Mouse (Mus musculus) erythroblast, adult 5-6 weeks (primary cell): ENCODE data around the gene 4931428L18Rik. TPM values are rescaled to one million over a fixed set of nuclear protein-coding genes. Genes with fewer than 3 reads are reported as not detected.

Experiments
- ATAC-seq: replicated peaks from 2 replicates; pipeline ENCODE4 v1.8.0; 2016; ENCODE audit warnings: moderate number of reproducible peaks, mild to moderate bottlenecking, moderate TSS enrichment, inconsistent platforms; ENCODE audit not compliant: poor library complexity, low FRiP score, severe bottlenecking
- total RNA-seq, 2 experiments: library from RNA; stranded (forward) in 1 of 2; stranded (reverse) in 1 of 2; fragments of 150-400 nt in 1 of 2; fragments of 200-764, 138-1000 nt in 1 of 2; gene quantifications; 2 replicates each; pipeline versions ENCODE4 v1.2.3 to v1.2.4; 2015 to 2017; ENCODE audit warnings: low replicate concordance in 2 of 2

Gene 4931428L18Rik
- total RNA-seq (2015; ENCODE audit: low replicate concordance): not detected in 2 replicates
- not detected in 2 replicates for total RNA-seq (2017; ENCODE audit: low replicate concordance)

GRCm38 (mm10) chr1:31222564-31222963 lies at the start of gene 4931428L18Rik, which contains the start of gene Pih1d3:
TSS of gene 4931428L18Rik (minus strand) at chr1:31222684.
TSS of gene Pih1d3 (plus strand) at chr1:31222838.
- ATAC-seq: no peak

DNA sequence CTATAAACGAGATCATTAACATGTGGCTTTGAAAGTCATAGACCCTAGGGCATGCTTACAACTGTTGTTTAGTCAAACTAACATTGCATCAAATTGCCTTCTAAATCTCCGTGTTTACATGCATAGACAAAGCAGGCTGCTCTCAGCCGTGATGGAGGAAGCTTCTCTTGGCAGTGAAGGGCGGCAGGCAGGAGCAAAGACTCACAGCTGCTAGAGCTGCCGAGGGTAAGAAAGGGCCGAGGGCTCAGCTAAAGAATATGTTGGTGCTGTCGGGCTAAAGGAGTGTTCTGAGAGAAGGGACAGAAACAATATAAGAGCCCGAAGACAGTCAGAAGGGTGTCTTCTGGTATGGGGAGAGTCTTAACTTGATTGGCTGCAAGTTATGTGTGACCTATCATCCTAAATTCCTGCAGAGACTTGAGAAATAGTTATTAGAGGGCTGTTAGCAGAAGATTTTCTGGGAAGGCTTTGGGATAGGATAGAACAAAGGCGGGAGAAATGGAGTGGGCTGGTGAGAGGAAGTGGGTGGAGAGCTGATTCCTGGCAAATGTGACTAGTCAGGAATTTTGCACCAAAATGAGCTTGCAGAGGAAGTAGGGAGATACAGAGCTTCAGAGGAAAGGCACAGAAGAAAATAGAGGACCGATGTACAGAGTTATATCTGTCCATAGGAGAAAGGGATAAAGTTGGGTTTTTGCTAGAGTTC lies 37.9 kb upstream of the 4931428L18Rik start:
- ATAC-seq: no peak

DNA sequence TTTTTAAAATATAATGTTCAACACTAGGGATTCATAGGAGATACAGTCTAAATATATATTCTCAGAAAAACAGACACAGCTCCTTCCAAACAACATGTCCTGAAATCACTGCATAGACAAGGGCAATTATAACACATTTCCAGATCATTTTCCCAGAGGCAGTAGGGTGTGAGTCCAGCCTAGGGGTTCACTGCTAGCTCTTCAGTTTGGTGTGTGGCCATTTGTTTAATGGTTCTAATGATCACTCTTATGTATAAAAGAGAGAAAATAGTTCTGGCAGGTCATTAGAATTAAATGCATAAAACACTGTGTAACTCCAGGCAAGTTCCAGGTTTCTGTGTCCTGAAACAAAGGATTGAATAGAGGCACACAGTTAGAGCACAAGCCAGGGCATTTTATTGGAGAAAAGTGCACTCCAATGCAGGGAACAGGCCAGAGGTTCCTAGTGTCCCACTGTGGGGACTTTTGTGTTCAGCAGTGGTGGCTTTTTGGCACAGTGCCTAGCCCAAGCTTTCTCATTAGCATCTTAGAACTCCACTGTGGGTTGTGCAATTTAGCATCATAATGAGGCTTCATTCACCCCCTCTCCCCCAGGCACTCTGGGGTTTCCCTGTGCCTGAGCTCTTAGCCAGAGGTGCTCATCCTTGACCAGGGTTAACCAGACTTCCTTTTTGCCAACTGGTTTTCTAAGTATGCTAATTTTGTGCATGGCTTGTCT lies 11.0 kb upstream of the 4931428L18Rik start:
- no peak for ATAC-seq

- no peak for ATAC-seq
Observed at GRCm38 (mm10) chr1:31220599-31221250, 1.8 kb downstream of the 4931428L18Rik start.

DNA sequence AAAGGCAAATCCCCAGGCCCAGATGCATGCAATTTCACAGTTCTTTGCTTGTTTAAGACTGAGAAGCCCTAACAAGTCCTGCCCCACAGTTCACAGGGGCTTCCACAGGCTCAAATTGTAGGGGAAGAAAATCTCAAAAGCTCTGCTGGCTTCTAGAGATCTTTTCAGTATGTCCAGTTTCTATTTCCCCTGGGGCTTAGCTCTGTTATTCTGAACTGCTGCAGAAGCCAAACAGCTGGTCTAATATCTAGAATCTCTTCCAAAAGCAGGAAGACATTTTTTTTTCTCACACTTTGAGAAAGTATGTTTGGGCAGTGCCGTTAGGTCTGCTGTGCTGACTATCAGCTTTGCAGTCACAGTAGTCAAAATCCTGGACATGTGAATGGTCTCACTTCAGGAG lies 7.7 kb downstream of the 4931428L18Rik start:
- no peak for ATAC-seq

- no peak for ATAC-seq
Observed at GRCm38 (mm10) chr1:31210144-31210543, 12.3 kb downstream of the 4931428L18Rik start.

DNA sequence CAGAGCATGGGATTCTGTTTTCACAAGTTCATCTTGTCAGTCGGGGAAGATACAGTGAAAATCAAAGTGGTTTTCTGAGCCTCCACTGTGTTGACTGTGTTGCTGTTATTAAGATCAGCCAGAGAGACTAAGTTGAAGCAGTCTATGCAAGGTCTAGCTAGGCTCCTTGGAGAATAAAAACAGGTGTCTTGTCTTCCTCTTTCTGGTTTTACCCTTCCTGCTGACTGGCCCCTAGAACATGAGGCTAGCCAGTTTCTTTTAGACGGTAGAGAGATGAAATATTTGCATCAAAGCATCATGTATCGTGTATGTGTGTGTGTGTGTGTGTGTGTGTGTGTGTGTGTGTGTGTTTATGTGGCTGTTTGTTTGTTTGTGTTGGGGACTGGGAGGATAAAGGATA lies 16.7 kb downstream of the 4931428L18Rik start:
- ATAC-seq: no peak

- no peak for ATAC-seq
Observed at GRCm38 (mm10) chr1:31205346-31205745, 17.1 kb downstream of the 4931428L18Rik start.

DNA sequence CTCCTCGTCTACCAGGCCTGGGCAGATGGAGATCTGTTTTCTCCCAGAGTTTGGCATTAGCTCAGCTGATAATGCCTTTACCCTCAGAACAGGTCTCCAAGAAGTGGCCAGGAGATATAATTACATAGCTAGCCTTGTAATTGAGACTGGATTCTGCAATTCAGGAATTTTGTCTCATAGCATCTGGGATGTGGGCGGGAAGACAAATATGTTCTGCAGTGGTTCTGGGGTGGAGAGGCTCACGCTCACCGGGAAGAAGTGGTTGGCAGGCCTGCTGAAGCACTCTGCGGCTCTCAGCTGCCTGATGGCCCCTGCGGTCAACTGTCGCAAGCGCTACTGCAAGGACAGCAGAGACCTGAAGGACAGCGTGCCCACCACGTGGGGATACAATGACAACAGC lies 18.7 kb downstream of the 4931428L18Rik start:
- no peak for ATAC-seq

GRCm38 (mm10) chr1:31196959-31197358 lies 25.5 kb downstream of the 4931428L18Rik start:
- ATAC-seq: no peak

DNA sequence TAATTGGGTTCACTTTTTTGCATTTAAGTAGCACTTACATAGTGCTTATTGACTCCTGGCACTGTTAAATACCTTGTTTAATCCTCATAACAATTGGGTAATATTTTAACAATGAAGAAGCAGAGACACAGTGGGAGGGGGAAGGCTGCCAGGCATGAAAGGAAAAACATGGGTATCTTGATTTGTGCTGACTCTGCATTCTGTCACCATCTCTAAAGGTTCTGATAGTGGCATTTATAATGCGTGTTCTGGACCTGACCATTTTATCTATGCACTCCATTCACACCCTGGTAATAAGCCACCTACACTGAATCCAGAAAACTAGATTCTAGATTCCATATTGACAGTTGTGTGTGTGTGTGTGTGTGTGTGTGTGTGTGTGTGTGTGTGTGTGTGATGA lies 26.9 kb downstream of the 4931428L18Rik start:
- no peak for ATAC-seq

- no peak for ATAC-seq
Observed at GRCm38 (mm10) chr1:31190237-31190866, 32.1 kb downstream of the 4931428L18Rik start.

- ATAC-seq: no peak
Observed at GRCm38 (mm10) chr1:31178264-31178663, 44.2 kb downstream of the 4931428L18Rik start.

GRCm38 (mm10) chr1:31176101-31176500 lies 46.4 kb downstream of the 4931428L18Rik start, which contains the start of gene Lgsn:
TSS of gene Lgsn (plus strand) at chr1:31176401.
- no peak for ATAC-seq

DNA sequence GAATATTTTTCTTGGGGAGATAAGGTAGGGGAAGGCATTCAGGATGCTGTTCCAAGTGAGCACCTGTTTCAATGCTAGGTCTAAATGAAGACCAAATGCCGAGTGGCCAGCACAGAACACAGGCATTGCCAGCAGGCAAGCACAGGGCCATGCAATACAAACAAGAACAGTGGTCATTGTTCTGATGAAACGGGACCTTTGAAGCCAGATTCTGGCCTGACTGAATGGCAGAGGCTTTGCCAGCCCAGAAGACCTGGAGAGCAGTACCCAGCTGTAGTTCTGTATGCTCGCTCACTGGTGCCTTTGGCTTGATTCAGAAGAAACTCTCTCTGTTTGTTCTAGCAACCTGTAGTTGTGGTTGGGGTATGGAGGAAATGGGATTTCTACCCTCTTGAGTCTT lies 47.1 kb downstream of the 4931428L18Rik start:
- ATAC-seq: no peak

GRCm38 (mm10) chr1:31165326-31166121 lies 57.0 kb downstream of the 4931428L18Rik start:
- no peak for ATAC-seq

GRCm38 (mm10) chr1:31164527-31165189 lies 57.8 kb downstream of the 4931428L18Rik start:
- no peak for ATAC-seq

DNA sequence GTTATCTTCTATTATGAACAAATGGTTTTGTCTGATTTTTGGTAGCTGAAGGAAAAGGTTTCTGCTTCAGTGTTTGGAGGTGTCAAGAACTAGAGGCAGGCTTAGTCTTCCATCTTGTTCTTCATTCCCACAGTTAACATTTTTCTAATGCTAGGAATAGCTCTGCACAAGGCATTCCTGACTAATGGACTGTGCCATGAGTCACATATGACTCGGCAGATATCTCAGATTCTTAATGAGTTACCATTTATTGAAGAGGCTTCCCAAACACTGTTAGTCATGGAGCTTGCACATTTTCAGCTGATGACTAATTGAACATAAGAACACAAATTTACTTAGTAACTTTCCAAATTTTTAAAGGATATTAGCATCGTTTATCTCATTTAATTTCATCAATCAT lies 65.6 kb downstream of the 4931428L18Rik start:
- ATAC-seq: no peak

DNA sequence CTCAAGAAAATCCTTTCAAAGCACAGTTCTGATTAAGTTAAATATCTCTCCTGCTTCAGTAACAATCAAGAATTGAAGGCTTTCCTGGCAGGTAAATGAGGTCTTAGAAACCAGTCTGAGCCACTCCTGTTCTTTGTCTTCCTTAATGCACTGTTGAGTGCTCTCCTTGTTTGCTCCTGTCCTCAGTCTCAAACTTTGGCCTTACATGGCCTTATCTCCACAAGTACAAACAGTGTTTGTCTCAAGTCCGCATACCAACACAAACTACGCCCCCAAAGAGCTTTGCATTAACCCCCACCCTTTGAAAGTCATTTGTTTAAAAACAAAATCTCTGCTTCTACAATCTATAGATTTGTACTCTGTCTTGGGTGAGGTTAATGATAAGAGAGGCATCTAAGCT lies 66.3 kb downstream of the 4931428L18Rik start:
- no peak for ATAC-seq
